Comparison of ENCODE assay signal across 10 mouse cellular contexts in the genomic region with DNA sequence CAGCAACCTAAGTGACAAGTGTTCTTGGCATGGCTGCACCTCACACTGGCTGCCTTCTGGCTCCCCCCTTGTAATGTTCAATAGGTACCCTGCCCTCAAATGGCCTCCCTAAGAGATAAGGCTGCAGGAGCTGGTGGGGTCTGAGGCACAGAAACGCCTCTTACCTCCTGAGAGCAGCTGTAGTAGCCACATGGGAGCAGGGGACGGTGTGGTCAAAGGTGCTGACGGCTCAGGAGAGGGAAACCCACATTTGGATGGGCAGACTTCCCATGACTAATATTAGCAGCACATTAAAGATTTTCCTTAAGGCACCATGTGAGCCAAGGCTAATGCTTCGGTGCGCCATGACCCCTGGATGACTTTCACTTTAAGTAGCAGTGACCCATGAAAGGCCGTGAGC. TPM values are rescaled to one million over a fixed set of nuclear protein-coding genes. Genes with fewer than 3 reads are reported as not detected.
DNase-seq lines count a peak whose midpoint lies in the region; ATAC-seq and TF ChIP-seq lines count a peak whose summit lies in the region.
"Had no signal": no experiment of that assay in that cellular context is flagged by ENCODE, and none has a peak within 500 bp of the region (broad histone marks: within the 10 kb centered on the region; RNA-seq: fewer than 3 reads in every experiment).

No protein-coding gene starts in this region.

- H3K36me3 ChIP-seq in kidney, embryonic 14.5 days (ENCODE audit: control insufficient read depth, insufficient read depth, low read length), result peaks cover 6% of the 10 kb centered on the region
- no peaks in the 10 kb centered on the region for H3K36me3 ChIP-seq in C2C12 (ENCODE audit: control insufficient read depth, insufficient read depth)
- peaks cover 6% of the 10 kb centered on the region for H3K36me3 ChIP-seq in embryonic facial prominence, embryonic 11.5 days (replicated peaks; ENCODE audit: control insufficient read depth, insufficient read depth, low read depth, low read length)
- H3K36me3 ChIP-seq in limb, embryonic 10.5 days, result peaks cover 38% of the 10 kb centered on the region

- no peak for ATAC-seq in kidney, embryonic 14.5 days (ENCODE audit: low FRiP score, low TSS enrichment)
- ATAC-seq in embryonic facial prominence, embryonic 11.5 days (replicated peaks; ENCODE audit: insufficient number of reproducible peaks, low FRiP score, low TSS enrichment, low read depth), result no peak

- no peaks in the 10 kb centered on the region for H3K9me3 ChIP-seq in kidney, embryonic 14.5 days (ENCODE audit: control insufficient read depth, low read length)
- no peaks in the 10 kb centered on the region for H3K9me3 ChIP-seq in embryonic facial prominence, embryonic 11.5 days (replicated peaks; ENCODE audit: control insufficient read depth, low read length)
- H3K9me3 ChIP-seq in limb, embryonic 10.5 days (replicated peaks), result no peaks in the 10 kb centered on the region

- H3K9ac ChIP-seq in kidney, embryonic 14.5 days (ENCODE audit: low read depth, low read length), result no peak overlapping the region
- H3K9ac ChIP-seq in embryonic facial prominence, embryonic 11.5 days (replicated peaks; ENCODE audit: low read length), result no peak overlapping the region

- WGBS in kidney, embryonic 14.5 days, result 10% methylated on average over 6 of the region's 6 CpGs
- 12% methylated on average over 6 of the region's 6 CpGs for WGBS in embryonic facial prominence, embryonic 11.5 days
- 12% methylated on average over 6 of the region's 6 CpGs for WGBS in limb, embryonic 10.5 days

- no peak overlapping the region for H3ac ChIP-seq in C2C12 (ENCODE audit: control insufficient read depth, insufficient read length, low read depth)

- no peaks in the 10 kb centered on the region for H3K79me2 ChIP-seq in C2C12 (ENCODE audit: control insufficient read depth, insufficient read depth)

- H3K4me1 ChIP-seq in kidney, embryonic 14.5 days (ENCODE audit: control insufficient read depth, insufficient read depth, low read length), result peaks cover 44% of the 10 kb centered on the region
- peaks cover 4% of the 10 kb centered on the region; the same call in 1 of the 2 replicates for H3K4me1 ChIP-seq in embryonic facial prominence, embryonic 11.5 days (ENCODE audit: control insufficient read depth, insufficient read depth, low read length)
- peaks cover 77% of the 10 kb centered on the region for H3K4me1 ChIP-seq in limb, embryonic 10.5 days

- DNase-seq in kidney, postnatal 10 days, result no peak
- DNase-seq in embryonic facial prominence, embryonic 11.5 days (ENCODE audit: low spot score), result no peak
- DNase-seq in limb, embryonic 10.5 days (ENCODE audit: low spot score), result no peak
- DNase-seq in left cerebral cortex, adult 18-20 months (ENCODE audit: low spot score in 2 of 2), result no peak
- no peak for DNase-seq in urinary bladder, adult 2 months (ENCODE audit: low spot score)
- DNase-seq: adrenal gland, postnatal 10 days; cerebellum, adult 9-10 months; thymus, postnatal 14 days had no signal

- no peaks in the 10 kb centered on the region for H3K79me3 ChIP-seq in C2C12 (ENCODE audit: low read depth)

- peak overlapping the region; percentile 4; the same call in 1 of the 2 replicates for H3K27ac ChIP-seq in kidney, embryonic 14.5 days (ENCODE audit: low read depth, low read length)
- H3K27ac ChIP-seq in embryonic facial prominence, embryonic 11.5 days (replicated peaks; ENCODE audit: low read depth, low read length), result peak overlapping the region; percentile 0; the same call in 1 of the 2 replicates
- H3K27ac ChIP-seq in limb, embryonic 10.5 days, result peak overlapping the region; percentile 78

- TF ChIP-seq CTCF in C2C12 (IDR thresholded peaks at IDR 0.05; ENCODE audit: control insufficient read depth, insufficient read depth, insufficient read length), result no peak

- no peak overlapping the region for H3K4me3 ChIP-seq in kidney, embryonic 14.5 days (ENCODE audit: low read length)
- no peak overlapping the region for H3K4me3 ChIP-seq in C2C12 (ENCODE audit: insufficient read depth, poor library complexity, severe bottlenecking)
- no peak overlapping the region for H3K4me3 ChIP-seq in embryonic facial prominence, embryonic 11.5 days (ENCODE audit: low read depth, low read length)
- peak overlapping the region; percentile 25; the same call in 1 of the 2 replicates for H3K4me3 ChIP-seq in limb, embryonic 10.5 days

- no peaks in the 10 kb centered on the region for H3K27me3 ChIP-seq in kidney, embryonic 14.5 days (ENCODE audit: control insufficient read depth, insufficient read depth, low read length)
- peaks cover 4% of the 10 kb centered on the region for H3K27me3 ChIP-seq in C2C12 (ENCODE audit: control insufficient read depth, insufficient read depth, insufficient read length)
- H3K27me3 ChIP-seq in embryonic facial prominence, embryonic 11.5 days (ENCODE audit: control insufficient read depth, insufficient read depth, low read length), result no peaks in the 10 kb centered on the region
- H3K27me3 ChIP-seq in limb, embryonic 10.5 days (ENCODE audit: low read depth, poor library complexity, severe bottlenecking), result no peaks in the 10 kb centered on the region

- H3K4me2 ChIP-seq in kidney, embryonic 14.5 days (replicated peaks; ENCODE audit: low read depth, low read length), result no peak overlapping the region
- no peak overlapping the region for H3K4me2 ChIP-seq in embryonic facial prominence, embryonic 11.5 days (ENCODE audit: low read depth, low read length)

TF ChIP-seq in C2C12, 6 proteins besides CTCF, POLR2A, EP300 and RAD21:
- TF ChIP-seq MYOG (IDR thresholded peaks at IDR 0.05; ENCODE audit: control insufficient read depth, extremely low read depth, insufficient read length), result no peak
- peak; percentile 7 for TF ChIP-seq MYOD1 (IDR thresholded peaks at IDR 0.05; ENCODE audit: control insufficient read depth, insufficient read length, low read depth)

RNA-seq across cellular contexts. Expression of gene Ccdc102a, which starts 17.3 kb away (rescaled TPM):
- 24.2 and 29.4 TPM in 2 replicates for polyA plus RNA-seq in kidney, embryonic 14.5 days (2014; fragmentation: Nextera tagmentation; extraction: Ambion mirVana)
- polyA plus RNA-seq in C2C12 (2012; fragmentation: generic; extraction: Trizol), result 28.1 TPM
- 28.1 and 30.3 TPM in 2 replicates for polyA plus RNA-seq in embryonic facial prominence, embryonic 11.5 days (2014; fragmentation: Nextera tagmentation; extraction: Ambion mirVana)
- polyA plus RNA-seq in limb, embryonic 10.5 days (2016; fragmentation: Nextera tagmentation; extraction: Ambion mirVana), result 27.0 and 32.3 TPM in 2 replicates
- total RNA-seq in left cerebral cortex, adult 18-20 months (2021), result 1 to 10 TPM; 1.5 to 1.9 TPM
- polyA plus RNA-seq in urinary bladder, adult 2 months (2012; rRNA removed), result 36.5 and 36.8 TPM in 2 replicates

RNA-seq across cellular contexts. Expression of gene Adgrg5, which starts 22.9 kb away (rescaled TPM):
- polyA plus RNA-seq in kidney, embryonic 14.5 days (2014; fragmentation: Nextera tagmentation; extraction: Ambion mirVana), result not detected in 2 replicates
- polyA plus RNA-seq in C2C12 (2012; fragmentation: generic; extraction: Trizol), result 0.18 TPM
- not detected in 2 replicates for polyA plus RNA-seq in embryonic facial prominence, embryonic 11.5 days (2014; fragmentation: Nextera tagmentation; extraction: Ambion mirVana)
- 0.18 and 0.74 TPM in 2 replicates for polyA plus RNA-seq in limb, embryonic 10.5 days (2016; fragmentation: Nextera tagmentation; extraction: Ambion mirVana)
- not detected for total RNA-seq in left cerebral cortex, adult 18-20 months (2021)
- 1.4 TPM in 2 replicates for polyA plus RNA-seq in urinary bladder, adult 2 months (2012; rRNA removed)

RNA-seq across cellular contexts. Expression of gene Dok4, which starts 24.5 kb away (rescaled TPM):
- 14.6 and 20.6 TPM in 2 replicates for polyA plus RNA-seq in kidney, embryonic 14.5 days (2014; fragmentation: Nextera tagmentation; extraction: Ambion mirVana)
- 6.7 TPM for polyA plus RNA-seq in C2C12 (2012; fragmentation: generic; extraction: Trizol)
- polyA plus RNA-seq in embryonic facial prominence, embryonic 11.5 days (2014; fragmentation: Nextera tagmentation; extraction: Ambion mirVana), result 11.6 and 11.9 TPM in 2 replicates
- 23.4 and 33.1 TPM in 2 replicates for polyA plus RNA-seq in limb, embryonic 10.5 days (2016; fragmentation: Nextera tagmentation; extraction: Ambion mirVana)
- total RNA-seq in left cerebral cortex, adult 18-20 months (2021), result 10 to 100 TPM; 18.6 to 20.9 TPM
- polyA plus RNA-seq in urinary bladder, adult 2 months (2012; rRNA removed), result 12.4 and 13.6 TPM in 2 replicates

RNA-seq across cellular contexts. Expression of gene Polr2c, which starts 43.4 kb away (rescaled TPM):
- polyA plus RNA-seq in kidney, embryonic 14.5 days (2014; fragmentation: Nextera tagmentation; extraction: Ambion mirVana), result 183 and 185 TPM in 2 replicates
- 124 TPM for polyA plus RNA-seq in C2C12 (2012; fragmentation: generic; extraction: Trizol)
- polyA plus RNA-seq in embryonic facial prominence, embryonic 11.5 days (2014; fragmentation: Nextera tagmentation; extraction: Ambion mirVana), result 169 and 173 TPM in 2 replicates
- 201 and 208 TPM in 2 replicates for polyA plus RNA-seq in limb, embryonic 10.5 days (2016; fragmentation: Nextera tagmentation; extraction: Ambion mirVana)
- total RNA-seq in left cerebral cortex, adult 18-20 months (2021), result 10 to 100 TPM; 74.5 to 75.7 TPM
- polyA plus RNA-seq in urinary bladder, adult 2 months (2012; rRNA removed), result 89.5 and 99.2 TPM in 2 replicates

Comparison
In these comparisons a context has a peak if more than half of its experiments do, and no peak if none do; other contexts are left out.
1. H3K27ac ChIP-seq: peak in every context shown above with its lines; median percentile 78 in limb, embryonic 10.5 days; 4 in kidney, embryonic 14.5 days; 0 in embryonic facial prominence, embryonic 11.5 days.